Mouse (Mus musculus) liver, adult (tissue): ENCODE measurements around the gene Ccdc74a.

Experiments used
- GATA4 ChIP-seq: IDR thresholded peaks from 2 replicates; pipeline ENCODE4 v1.6.1; 2014; ENCODE audit warnings: mild to moderate bottlenecking, low read length; ENCODE audit not compliant: insufficient replicate concordance

Gene Ccdc74a

DNA sequence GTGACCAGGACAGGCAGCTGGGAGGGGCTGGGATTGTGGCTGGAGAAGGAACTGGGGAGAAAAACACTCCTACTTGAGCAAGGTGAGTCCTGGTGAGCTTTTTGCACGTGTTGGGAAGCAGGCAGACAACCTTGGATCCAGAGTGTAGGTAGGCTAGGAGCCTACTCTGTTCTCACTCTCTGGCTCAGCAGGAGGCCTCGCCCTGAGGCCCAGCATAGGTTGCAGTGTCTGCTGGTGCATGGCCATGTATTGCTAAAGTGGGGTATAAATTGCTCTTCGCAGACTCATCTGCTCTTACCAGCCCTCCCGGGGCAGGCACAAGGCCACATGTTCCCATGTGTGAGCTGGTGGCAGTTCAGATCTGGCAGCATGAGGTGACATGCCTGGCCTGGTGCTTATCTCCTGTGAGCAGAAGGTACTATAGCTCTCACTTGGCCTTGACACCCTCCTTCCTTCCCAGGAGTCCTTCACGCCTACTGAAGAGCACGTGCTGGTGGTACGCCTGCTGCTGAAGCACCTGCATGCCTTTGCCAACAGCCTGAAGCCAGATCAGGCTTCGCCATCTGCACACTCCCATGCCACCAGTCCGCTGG, 8.1 kb upstream of the Ccdc74a start:
- no peak for TF ChIP-seq GATA4

DNA sequence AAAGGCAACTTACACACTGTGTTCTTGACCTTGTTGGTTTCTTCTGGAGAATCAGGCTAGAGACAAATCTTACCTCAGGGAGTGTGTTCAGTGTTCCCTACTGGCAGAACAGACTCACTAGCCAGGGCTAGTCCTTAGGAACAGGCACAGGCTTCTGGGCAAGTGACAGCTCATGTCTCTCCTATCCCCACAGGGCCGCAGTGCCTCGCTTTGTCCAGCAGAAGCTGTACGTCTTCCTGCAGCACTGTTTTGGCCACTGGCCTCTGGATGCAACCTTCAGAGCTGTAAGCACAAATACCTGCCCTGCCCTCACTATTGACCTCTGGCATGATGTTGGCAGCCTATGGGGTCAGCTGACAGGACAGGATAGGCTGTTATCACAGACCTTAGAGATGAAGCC, 7.2 kb upstream of the Ccdc74a start:
- no peak for TF ChIP-seq GATA4

DNA sequence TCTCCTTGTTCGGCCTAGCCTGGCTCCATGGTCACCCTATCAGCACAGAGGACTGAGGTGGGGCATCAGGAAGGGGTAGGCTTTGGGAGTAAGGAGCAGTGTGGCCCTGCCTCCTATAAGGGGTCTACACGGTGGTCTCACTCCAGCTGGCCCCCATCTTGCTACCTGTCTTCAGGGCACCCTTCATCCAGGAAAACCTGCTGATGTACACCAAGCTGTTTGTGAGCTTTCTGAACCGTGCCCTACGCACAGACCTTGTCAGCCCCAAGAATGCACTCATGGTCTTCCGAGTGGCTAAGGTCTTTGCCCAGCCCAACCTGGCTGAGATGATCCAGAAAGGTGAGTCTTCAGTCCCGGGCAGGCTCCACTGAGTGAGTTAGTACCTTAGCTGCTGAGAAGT, 6.3 kb upstream of the Ccdc74a start:
- no peak for TF ChIP-seq GATA4

DNA sequence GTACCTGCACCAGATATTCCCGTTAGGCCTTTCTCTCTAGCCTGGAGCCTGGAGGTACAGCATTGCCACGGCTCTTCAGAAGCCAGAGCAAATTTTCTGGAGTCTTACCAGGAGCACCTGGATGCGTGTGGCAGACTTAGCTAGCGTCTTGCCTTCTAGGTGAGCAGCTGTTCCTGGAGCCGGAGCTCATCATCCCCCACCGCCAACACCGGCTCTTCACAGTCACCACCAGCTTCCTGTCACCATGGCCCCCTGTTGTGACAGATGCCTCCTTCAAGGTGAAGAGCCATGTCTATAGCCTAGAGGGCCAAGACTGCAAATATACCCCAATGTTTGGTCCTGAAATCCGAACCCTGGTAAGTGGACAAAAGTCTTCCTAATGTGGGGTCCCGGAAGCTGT, 5.6 kb upstream of the Ccdc74a start:
- TF ChIP-seq GATA4 = no peak

DNA sequence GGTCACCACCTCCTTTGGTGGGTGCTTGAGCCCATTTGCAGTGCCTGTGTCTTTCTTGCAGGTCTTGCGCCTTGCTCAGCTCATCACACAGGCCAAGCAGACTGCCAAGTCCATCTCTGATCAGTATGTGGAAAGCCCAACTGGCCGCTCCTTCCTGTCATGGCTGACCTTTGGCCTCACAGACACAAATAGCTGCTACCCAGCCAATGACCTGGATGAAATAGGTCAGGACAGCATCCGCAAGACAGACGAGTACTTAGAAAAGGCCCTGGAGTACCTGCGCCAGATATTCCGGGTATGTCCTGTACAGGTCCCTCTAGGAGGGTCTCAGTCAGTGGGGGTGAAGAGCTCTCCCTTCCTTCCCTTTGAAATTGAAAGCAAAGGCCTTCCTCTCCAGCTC, 5.0 kb upstream of the Ccdc74a start:
- TF ChIP-seq GATA4 = no peak

DNA sequence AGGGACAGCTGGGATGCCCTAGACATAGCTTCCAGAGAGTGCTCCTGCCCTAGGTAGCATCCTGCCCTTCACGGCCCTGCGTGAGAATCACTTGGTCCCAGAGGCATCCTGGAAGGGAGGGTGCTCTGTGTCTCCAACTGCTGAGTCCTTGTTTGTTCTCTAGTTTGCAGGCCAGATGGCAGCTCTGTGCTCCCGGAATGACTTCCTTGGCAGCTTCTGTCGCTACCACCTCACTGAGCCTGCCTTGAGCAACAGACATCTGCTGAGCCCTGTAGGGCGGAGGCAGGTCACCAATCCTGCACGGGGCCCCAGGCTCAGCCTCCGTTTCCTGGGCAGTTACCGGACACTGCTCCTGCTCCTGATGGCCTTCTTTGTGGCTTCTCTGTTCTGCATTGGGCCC, 4.0 kb upstream of the Ccdc74a start:
- no peak for TF ChIP-seq GATA4

DNA sequence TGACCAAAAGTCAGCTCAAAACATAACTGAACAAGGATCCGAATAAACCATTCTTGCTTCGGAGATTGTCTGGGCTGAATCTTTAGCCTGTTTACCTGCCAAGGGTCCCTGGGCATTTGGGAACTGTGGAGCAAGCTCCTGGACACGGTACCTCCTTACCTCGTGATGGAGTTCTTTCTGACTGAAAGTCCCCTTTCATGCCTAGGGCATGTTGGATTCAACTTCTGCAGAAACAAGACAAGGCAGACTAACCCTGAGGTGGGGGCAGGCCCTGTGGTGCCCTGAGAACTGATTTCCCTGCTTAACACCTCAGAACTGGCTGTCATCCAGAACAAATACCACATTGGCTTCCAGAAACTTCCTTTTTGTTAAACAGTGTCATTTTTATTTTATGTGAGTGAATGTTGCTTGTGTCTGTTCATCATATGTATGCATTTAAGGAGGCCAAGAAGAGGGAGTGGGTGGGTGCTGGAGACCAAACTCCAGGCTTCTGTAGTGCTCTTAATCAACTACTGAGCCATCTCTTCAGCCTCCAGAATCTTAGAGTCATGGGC, 2.8 kb upstream of the Ccdc74a start:
- TF ChIP-seq GATA4 = no peak

DNA sequence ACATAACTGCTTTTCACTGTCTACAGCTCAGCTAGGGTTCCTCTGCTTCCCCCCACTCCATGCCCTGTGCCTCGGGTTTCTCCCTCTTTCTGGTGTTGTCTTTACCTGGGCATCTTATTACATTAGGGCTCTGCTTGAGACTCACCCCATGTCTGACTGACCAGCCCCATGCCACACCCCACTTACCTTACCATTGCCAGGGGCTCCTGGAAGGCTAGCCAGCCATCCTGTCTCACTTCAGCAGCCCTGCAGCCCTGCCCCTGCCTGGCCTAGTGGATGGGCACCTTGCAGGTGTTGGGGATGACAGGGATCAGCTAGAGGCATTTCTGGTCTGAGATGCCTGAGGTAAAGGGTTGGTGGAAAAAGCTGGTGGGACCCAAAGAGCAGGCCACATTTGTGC, 886 bp downstream of the Ccdc74a start:
- no peak for TF ChIP-seq GATA4

DNA sequence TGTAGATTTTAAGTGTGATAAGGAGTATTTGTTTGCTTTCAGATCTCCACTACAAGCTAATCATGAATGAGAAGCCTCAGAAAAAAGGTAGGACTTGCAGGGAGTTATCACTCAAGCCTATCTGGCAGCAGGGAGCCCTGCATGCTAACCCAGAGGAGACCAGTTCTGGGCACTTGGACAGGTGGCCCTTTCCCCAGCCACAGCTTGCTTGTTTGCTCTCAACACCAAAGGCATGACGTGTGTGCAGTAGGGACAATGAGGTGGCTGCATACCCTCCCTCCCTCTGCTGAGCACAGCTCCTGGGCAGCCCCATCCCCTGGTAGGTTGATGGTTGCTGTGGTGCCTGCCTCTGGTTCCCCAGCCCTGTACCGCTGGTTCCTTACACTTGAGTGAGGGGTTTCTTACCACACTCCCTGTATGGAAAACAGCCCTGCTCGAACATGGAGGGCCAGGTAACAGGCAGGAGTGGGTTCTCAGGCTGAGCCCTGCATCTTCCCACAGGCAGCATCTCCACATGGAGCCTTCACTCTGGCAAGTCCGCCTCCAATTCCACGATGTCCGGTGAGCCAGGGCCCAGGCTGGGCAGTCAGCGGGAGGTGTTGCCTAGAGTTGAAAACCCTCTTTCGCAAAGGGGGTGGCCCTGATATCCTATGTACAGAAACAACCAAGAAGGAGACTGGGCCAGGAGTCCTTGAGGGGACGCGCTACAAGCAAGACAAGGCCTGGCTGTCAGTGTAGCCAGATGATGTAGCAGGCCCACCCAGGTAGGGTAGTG, 1.5 kb downstream of the Ccdc74a start:
- TF ChIP-seq GATA4 = no peak

DNA sequence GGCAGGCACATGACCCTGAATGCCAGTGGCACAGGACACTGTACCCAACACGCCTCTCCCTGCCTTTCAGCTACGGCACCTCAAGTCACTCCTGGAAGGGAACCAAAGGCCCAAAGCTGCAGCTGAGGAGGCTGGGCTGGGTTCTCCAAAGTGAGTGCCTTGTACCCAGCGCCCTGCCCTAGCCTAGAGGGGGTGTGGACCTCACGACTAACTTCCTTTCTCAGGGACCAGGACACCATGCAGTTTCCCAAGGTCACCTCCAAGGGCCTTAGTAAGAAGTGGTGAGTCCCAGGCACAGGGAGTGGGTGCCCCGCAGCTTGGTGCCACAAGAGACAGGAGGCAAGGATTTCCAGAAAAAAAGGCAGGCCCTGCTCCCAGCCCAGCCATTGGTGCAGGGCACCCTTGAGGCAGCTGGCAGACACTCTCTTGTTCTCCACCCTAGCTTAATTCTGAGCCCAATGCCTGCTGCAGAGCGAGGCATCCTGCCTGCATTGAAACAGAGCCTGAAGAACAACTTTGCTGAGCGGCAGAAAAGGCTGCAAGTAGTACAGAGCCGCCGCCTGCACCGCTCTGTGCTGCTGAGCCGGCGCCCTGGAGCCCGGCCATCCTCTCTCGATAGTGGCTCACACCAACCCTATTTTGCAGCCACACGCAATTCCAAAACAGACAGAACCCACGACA, 3.8 kb downstream of the Ccdc74a start:
- no peak for TF ChIP-seq GATA4

DNA sequence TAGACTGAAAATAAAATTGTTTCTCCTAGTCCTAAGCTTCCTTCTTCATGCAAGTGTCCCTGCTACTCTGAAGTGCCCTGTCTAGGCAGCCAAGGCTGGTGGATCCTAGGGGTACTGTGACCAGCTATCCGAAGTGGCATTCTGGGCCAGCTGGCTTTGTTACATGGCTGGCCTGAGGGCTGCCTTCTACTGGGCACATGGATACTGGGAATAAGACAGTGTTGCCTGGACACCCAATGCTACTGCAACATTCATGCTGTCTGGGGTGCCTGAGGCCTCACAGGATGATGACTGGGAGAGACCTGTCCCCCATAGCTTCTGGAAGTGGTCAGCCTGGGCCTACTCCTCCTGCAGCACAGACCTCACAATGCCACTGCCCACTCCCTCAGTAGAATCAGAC, 4.4 kb downstream of the Ccdc74a start:
- no peak for TF ChIP-seq GATA4

DNA sequence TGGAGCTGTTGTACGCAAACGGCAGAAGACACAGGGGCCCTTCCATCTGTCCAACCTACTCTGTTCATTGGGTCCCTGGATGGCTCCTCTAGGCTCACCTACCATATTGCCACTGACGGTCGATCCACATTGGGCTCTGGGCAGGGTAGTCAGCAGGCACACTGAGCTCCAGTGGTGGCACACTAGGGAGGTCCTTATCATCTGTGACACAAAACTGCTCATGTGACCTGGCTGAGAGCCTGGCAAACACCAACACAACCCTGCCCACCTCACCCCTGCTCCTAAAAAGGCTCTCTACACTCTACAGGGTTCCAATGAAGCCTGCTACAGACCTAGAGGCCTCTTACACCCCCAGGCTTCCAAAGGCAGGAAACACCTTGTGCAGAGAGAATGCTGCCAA, 6.3 kb downstream of the Ccdc74a start:
- TF ChIP-seq GATA4 = no peak

DNA sequence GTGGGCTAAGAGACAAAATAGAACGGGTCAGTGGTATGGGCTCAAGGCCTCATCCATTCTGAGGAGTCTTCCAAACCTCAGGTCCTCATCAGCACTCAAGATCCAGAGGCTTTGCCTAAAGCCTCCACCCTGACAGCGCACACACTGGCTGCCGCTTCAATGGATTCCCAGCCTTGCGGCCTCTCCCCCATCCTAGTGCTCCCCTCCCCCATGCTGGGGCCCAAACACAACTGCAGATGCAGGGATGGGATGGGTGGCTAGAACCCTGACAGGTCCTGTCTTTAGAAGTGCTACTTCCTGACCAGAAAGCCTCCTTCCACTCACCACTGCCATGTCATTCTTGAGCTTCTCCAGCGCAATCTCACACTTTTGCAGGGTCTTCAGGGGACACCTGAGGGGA, 7.3 kb downstream of the Ccdc74a start:
- TF ChIP-seq GATA4 = no peak

DNA sequence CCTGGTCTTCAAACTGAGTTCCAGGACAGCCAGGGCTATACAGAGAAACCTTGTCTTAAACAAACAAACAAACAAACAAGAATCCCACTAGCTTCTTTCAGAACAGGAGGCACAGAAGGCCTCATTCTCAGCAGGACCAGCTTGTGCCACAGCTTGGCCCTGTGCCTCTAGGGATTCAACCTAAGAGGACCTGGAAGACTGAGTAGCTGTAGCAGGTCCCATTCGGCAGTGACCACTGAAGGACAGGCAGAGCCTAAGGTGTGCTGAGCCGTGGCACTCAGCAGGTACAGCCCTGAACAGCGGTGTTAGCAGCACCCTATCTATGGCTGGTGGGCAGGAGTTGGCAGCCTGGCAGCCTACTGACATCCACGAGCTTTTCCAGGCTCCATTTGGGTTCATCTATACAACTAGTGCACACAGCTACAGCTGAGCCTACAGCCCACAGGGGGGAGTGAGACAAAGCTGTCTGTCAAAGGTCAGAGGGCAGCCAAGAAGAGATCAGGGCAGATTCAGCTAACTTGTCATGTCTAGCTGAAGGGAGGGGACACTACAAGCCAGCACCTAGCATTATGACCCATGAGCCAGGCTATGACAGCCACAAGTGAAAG, 8.0 kb downstream of the Ccdc74a start:
- TF ChIP-seq GATA4 = no peak

DNA sequence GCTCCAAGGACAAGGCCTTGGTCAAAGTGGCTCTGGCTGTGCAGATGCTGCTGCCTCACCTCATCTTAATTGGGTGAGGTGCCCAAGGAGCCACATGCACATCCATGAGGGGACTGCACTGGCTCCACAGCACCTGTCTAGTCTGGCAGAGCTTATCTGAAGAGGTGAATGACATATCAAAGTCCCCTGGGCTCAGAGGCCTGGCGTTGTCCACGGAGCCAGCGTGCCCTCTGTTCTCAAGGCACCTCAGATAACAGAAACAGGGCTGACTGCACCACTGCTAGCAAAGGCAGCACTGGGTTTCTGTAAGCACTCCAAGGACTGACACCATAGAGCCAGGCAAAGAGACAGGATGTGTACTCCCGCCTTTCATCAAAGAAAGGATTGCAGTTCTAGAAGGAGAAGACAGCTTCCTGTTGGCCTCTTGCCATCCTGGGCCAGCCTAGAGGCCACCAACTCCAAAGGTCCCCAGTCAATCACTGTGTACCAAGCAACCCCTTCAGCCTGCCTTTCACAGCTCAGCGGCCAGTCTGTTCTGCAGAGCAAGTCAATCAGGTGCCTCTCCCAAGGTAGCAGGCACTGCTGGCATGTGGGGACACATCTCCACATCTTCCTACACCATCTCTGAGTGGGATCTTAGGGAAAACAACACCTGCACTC, 10.1 kb downstream of the Ccdc74a start:
- peak; percentile 66; the same call in 1 of the 2 replicates for TF ChIP-seq GATA4
